Mouse (Mus musculus) urinary bladder, postnatal 14 days (tissue): ENCODE results near the gene AY358078.
"Not testable (repeated sequence)": the region's sequence is repeated elsewhere in the genome, so short reads cannot be mapped to it uniquely, and the experiment has no call there.

Source experiments
- DNase-seq: peaks from one replicate; pipeline ENCODE4 v3.0.0; 2021; ENCODE audit warnings: low spot score

The AY358078 gene

DNA sequence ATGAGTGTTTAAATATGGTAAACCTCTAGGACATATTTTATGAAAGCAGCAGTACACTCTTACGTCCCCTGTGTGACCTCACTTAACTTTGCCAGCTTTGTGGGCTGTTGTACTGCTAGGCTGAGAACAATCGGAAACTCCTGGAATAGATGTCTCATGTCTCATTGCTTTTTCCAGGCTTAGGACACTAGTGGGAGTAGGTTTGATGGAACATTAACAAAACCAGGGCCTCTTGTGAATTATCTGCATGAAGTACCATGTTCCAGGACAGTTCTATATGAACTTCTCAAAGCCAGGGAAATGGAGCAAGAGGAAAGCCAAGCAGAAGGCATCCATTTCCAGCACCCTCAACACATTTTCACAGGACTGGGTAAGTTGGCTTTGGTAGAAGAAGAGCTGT is at the start of gene AY358078:
Gene AY358078, plus strand, starts transcription at position 301 of the 400 bp plus-strand sequence.
- DNase-seq = no peak

- DNase-seq = no peak
Measured at GRCm38 (mm10) chr14:51755944-51756343, 43.9 kb upstream of the AY358078 start.

DNA sequence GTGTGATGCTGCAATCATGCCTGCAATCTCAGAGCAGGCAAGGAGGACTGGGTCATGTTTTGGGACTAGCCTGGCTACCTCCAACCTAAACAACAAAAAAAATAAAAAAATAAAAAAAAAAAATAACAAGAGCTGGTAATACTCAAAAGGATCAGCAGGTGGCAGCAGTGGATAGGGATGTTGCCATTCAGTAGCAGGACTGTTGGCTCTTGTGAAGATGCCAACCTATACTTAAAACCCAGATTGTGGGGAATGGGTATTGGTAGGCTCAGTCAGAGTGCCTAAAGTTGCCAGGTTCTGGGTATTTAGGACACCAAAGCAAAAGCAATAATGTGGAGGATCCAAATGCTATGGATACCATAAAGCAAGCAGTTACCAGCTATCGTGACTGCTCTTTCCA is 28.5 kb upstream of the AY358078 start:
- DNase-seq = not testable (repeated sequence)

DNA sequence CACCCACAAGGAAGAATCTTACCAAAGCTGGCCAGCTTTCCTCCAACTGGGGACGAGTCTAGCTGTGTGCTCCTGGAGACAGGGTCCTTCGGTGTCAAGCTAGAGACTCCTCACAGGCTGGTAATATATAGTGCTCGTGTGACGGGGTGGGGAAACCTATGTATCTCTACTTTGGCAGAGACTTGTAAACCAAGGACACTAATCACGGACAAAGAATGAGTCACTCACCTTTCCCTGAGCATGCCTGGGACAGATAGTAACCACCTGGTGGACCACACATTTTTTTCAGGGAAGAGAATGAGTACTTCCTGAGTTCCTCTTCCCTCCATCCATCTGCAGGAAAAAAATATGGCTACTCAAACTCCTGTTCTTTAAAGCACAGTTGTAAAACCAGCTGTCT is 26.4 kb upstream of the AY358078 start, which contains the start of gene Ang4:
Gene Ang4, minus strand, starts transcription at position 101 of the 400 bp plus-strand sequence.
- no peak for DNase-seq

DNA sequence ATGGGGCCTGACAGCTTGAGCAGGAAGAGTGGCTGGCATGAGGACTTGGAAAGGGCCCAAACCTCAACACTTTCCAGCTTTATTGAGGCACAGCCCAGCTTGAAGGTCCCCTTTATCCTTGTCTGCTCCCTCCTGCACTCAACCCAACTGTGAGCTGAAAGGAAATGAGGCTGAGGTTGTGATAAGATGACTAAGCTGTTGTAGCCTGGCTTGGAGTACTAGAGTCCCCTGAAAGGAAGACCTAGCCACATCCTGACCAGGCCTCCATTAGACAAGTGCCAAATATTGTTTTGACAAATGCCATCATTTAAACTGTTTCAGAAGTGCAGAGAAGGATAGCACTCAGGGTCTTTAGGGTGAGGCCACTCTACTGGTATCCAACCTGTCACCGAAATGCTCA is 22.1 kb upstream of the AY358078 start:
- DNase-seq = no peak

DNA sequence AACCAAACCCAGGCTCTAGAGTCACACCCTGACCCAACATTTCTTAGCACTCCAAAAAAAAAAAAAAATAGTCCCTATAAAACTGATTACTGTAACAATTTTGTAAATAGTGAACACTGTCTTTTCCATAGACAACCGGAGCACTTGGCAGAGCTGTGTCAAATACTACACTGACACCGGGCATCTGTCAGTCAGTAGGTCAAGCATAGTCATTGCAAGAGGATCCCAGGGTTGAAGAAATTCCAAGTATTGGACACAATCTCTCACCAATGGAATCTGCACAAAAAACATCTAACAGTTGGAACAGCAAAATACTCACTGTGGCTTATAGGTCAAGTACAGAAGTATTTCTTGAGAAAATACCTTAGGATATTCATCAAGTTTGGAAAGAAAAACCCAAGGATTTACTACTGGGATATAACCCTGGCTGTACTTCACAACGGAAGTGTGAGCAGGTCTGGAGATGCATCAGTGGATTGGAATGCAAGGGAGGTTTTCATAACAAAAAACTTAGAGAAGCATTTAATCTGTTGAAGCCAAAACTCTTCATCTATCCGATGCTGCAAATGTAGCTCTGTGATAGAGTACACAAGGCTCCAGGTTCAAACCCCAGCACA is 20.9 kb upstream of the AY358078 start:
- no peak for DNase-seq

DNA sequence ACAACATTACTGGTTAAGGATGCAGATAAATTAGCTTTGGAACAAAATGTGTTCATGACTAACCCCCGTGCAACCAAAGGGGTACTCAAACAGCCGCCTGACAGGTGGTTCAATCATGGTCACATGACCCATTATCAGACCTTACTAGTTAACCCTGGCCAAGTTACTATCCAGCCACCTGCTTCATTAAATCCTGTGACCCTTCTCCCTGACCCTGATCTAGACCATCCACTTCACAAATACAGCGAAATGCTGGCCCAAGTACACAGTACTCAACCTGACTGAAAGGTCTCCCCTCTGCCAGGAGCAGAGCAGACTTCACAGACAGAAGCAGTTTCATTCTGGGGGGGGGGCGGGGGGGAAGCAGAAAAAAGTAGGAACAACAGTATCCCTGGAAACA is 13.5 kb upstream of the AY358078 start:
- DNase-seq = no peak

GRCm38 (mm10) chr14:51787061-51787460 is 12.8 kb upstream of the AY358078 start:
- DNase-seq = no peak

- DNase-seq = no peak
Measured at GRCm38 (mm10) chr14:51789196-51789595, 10.7 kb upstream of the AY358078 start.

GRCm38 (mm10) chr14:51794106-51794505 is 5.7 kb upstream of the AY358078 start:
- DNase-seq = no peak

DNA sequence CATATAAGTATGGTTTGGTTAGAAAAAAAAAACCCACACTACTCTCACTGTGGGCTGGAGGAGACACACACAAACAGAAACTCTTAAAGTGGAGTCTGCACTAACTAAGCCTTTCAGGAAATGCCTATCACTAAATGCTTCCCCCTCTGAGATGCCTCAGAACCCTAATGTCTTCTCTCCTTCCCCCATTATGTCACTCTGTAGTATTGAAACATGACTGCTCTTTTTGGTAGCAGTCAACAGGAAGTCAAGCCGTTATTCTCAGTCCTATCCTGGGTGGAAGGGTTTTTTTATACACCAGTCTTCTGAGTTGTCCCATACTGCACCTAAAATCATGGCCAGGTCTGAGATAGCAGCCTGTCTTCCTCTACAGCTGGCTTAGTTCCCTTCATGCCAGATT is 26.8 kb downstream of the AY358078 start:
- DNase-seq = no peak

GRCm38 (mm10) chr14:51827842-51828241 is 28.0 kb downstream of the AY358078 start:
- not testable (repeated sequence) for DNase-seq

GRCm38 (mm10) chr14:51829188-51829587 is 29.3 kb downstream of the AY358078 start:
- no peak for DNase-seq

DNA sequence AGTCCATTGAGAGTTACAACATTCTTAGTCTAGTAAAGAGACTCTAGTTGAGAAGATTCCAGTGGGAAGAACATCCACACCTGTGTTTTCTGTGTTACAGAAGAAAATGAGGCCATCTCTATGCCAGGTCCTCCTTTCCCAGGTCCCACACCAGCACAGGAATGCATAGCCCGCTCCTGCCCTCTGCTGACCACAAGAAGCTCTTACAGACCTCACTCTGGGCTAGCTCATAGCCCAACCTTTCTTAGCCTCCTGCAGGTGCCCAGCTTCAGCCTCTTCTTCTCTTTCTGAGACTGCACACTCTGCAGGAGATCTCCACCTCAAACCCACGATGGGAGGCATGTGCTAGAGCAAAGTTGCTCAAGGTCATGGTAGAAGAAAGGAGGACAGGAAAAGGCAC is 38.6 kb downstream of the AY358078 start:
- DNase-seq = not testable (repeated sequence)

DNA sequence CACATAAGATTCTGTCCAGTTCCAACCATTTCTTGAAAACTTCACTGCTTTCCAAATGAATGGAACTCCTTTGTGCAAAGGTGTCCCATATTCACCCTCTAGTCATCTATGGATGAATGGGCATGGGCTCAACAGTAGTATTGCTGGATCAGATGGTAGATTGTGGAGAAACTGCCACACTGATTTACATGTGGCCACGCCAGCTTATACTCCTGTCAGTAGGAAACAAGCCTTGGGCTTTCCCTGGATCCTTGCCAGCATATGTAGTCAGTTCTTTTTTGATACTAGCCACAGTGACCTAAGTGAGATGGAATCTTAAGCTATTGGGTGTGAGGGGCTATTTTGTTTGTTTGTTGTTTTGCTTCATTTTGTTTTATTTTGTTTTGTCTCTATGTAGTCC is 42.4 kb downstream of the AY358078 start:
- no peak for DNase-seq

DNA sequence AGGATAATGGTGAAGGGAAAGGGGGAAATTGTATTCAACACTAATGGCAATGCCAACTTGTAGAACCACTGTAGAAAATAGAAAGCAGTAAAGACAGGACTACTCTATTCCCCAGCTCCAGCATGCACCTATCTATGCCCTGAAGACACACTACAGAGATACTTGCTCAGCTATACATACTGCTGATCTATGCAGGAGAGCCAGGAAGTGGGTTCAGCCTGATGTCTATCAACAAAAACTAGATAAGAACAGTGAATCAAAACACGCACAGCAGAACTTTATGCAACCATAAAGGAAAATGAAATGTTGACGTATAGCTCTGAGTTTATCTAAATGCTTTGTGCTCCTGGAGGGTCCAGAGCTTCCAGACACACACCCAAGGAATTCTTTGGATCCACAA is 42.9 kb downstream of the AY358078 start:
- no peak for DNase-seq

- no peak for DNase-seq
Measured at GRCm38 (mm10) chr14:51843882-51844281, 44.0 kb downstream of the AY358078 start.

GRCm38 (mm10) chr14:51846566-51846965 is 46.7 kb downstream of the AY358078 start:
- DNase-seq = no peak

DNA sequence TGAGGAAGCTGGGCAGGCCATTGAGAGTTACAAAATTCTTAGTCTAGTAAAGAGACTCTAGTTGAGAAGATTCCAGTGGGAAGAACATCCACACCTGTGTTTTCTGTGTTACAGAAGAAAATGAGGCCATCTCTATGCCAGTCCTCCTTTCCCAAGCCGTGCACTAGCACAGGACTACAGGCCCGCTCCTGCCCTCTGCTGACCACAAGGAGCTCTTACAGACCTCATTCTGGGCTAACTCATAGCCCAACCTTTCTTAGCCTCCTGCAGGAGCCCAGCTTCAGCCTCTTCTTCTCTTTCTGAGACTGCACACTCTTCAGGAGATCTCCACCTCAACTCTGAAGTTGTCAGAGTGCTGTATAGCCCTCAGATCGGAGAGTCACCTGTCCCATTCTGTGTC is 51.2 kb downstream of the AY358078 start:
- DNase-seq = not testable (repeated sequence)

DNA sequence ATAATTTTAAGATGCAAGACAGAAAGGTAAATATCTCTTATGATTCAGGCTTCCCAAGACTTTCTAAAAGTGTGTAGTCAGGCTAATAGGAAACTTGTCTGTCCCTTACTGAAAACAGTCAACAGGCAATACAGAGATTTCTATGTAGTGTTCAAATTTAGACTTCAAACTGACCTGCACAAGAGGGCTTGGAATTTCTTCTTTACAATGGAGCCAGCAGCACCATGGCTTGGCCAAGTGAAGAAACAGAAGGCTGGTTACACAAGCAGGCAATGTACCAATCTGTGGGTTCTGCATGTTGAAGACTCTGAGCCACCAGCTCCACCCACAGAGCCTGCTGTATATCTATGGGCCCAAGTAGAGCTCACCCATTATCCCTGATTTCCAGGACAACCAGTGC is 53.6 kb downstream of the AY358078 start, which contains the start of gene Ear6:
Gene Ear6, plus strand, starts transcription at position 301 of the 400 bp plus-strand sequence.
- no peak for DNase-seq

GRCm38 (mm10) chr14:51855280-51855679 is 55.4 kb downstream of the AY358078 start:
- DNase-seq = not testable (repeated sequence)

DNA sequence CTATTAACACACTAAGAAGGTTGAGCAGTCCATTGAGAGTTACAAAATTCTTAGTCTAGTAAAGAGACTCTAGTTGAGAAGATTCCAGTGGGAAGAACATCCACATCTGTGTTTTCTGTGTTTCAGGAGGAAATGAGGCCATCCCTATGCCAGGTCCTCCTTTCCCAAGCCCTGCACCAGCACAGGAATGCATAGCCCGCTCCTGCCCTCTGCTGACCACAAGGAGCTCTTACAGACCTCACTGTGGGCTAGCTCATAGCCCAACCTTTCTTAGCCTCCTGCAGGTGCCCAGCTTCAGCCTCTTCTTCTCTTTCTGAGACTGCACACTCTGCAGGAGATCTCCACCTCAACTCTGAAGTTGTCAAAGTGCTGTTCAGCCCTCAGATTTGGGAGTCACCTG is 63.8 kb downstream of the AY358078 start:
- DNase-seq = peak; percentile 35

DNA sequence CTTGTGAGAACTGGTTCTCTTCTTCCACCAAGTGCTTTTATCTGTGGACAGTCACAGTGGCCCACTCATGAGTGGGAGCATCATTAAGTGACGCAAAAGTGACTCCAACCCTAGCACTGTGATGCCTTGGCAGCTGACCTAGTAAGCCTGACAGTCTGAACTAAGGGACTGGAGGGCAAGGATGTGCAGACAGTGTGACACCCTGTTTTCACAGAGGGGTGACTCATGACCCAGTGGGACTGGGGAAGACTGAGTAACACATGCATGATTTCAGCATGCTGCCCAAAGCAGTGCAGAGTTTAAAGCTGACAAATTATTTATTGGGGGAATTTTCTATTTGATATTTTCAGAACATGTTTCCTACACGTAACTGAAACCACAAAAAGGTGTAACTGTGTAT is 70.9 kb downstream of the AY358078 start:
- DNase-seq = no peak

DNA sequence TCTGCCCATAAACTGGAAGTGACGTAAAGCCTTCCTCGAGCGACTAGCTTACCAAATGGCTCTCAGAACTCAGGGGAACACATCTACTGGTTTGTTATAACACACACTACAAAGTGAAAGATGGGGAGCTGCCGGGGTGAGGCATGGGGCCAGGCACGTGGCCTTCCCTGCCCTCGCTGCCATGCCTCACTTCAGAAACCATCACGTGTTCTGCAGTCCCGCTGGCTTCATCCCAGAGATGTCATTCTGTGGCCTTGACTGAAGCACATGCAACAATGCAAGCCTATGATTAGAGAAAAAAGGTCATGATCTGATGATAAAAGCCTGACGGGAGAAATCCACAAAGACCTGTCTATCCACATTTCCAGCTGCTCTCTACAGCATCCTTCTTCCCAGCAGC is 71.9 kb downstream of the AY358078 start:
- DNase-seq = no peak
